Mouse (Mus musculus) small intestine, adult 2 months (tissue): ENCODE measurements around the gene Snx11.

Source experiments
- CTCF ChIP-seq: fragments of 200-500 bp; IDR thresholded peaks from 2 replicates; pipeline ENCODE4 v1.5.1; 2012; ENCODE audit warnings: low read depth, mild to moderate bottlenecking, control low read depth, inconsistent platforms, low read length, moderate library complexity, mixed read lengths; ENCODE audit not compliant: insufficient replicate concordance, insufficient read length; ENCODE audit errors: extremely low read depth
- POLR2A ChIP-seq: fragments of 200-500 bp; IDR thresholded peaks from 2 replicates; pipeline ENCODE4 v1.6.1; 2012; ENCODE audit warnings: low read depth, mild to moderate bottlenecking, control low read depth, inconsistent platforms, low read length, moderate library complexity

- no peak for TF ChIP-seq CTCF
- TF ChIP-seq POLR2A: no peak
These were observed 47.0 kb downstream of the Snx11 start for GRCm38 (mm10) chr11:96730327-96730726.
